Mouse (Mus musculus): ENCODE measurements around the gene Defb22. TPM values are rescaled to one million over a fixed set of nuclear protein-coding genes. Genes with fewer than 3 reads are reported as not detected.

Defb22 gene
- total RNA-seq, 1 experiment: not detected

DNA sequence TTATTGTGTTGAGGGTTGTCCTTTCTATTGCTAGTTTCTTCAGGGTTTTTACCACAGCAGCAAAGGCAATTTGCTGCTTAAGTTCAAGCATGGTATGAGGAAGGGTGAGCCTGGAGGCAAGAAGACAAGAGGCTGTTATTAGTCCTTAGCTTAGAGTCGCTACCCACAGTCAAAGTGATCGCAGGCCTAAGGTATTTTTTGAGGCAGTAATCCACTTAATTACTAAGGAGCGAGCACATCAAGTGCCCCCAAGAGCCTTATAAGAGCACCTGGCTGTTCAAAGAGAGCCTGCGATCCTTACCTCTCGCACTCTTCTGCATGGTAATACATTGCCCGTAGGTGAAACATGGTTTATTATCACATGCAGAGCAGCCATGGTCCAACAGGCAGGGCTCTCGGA is 8.2 kb downstream of the Defb22 start:
- Histone ChIP-seq H3K27ac (ENCODE audit: insufficient read depth, low read depth, low read length, poor library complexity, severe bottlenecking) (no peak overlapping the region), H3K4me1 (ENCODE audit: control insufficient read depth in 2 of 2, insufficient read depth in 2 of 2, low read length in 2 of 2, poor library complexity in 1 of 2) (no peaks in the 10 kb centered on the region), H3K9me3 (ENCODE audit: control insufficient read depth, insufficient read depth, low read depth, low read length) (no peaks in the 10 kb centered on the region), H3K36me3 (ENCODE audit: control insufficient read depth, insufficient read depth, low read length, poor library complexity, severe bottlenecking) (no peaks in the 10 kb centered on the region), H3K9ac (ENCODE audit: insufficient read depth, low read depth, low read length, poor library complexity, severe bottlenecking) (no peak overlapping the region), H3K4me3 (ENCODE audit: insufficient read depth in 1 of 2, low read depth in 1 of 2, low read length in 2 of 2, poor library complexity in 1 of 2, severe bottlenecking in 1 of 2) (no peak overlapping the region)
- TF ChIP-seq ZC3H11A (IDR thresholded peaks at IDR 0.05; ENCODE audit: borderline replicate concordance, low read depth, low read length): no peak
- TF ChIP-seq CHD2 (IDR thresholded peaks at IDR 0.05; ENCODE audit: low read depth, low read length): no peak
- no peak for TF ChIP-seq HCFC1 (IDR thresholded peaks at IDR 0.05; ENCODE audit: borderline replicate concordance, insufficient read depth, low read length)
- no peak for TF ChIP-seq ZNF384 (IDR thresholded peaks at IDR 0.05; ENCODE audit: low read depth, low read length)
- TF ChIP-seq MAFK (IDR thresholded peaks at IDR 0.05; ENCODE audit: insufficient read depth, low read depth, low read length): no peak
- DNase-seq (ENCODE audit: low read depth, low spot score): no peak
- in situ Hi-C loops (cut with MboI; ENCODE audit: low sequenced_read_pairs in 2 of 2, unreplicated experiment in 2 of 2): no loop called here

DNA sequence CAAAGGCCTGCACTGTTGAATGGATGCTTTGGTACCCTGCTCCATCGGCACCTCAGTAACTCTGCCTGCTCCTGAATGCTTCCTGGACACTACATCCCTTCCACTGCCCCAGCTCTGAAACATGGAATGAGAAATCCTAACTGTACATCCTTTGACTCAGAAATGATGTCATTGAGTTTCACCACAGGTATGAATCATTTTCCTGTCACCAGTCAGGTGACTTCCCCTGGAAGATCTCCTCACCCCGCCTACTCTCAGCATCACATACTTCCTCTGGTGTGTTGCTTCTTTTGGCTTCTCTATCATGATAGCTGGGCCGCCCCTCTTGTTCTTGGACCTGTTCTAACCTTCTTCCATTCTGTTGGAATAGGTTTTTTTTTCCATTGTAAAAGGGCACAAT is 9.1 kb downstream of the Defb22 start:
- H3K4me3 ChIP-seq (ENCODE audit: insufficient read depth in 1 of 2, low read depth in 1 of 2, low read length in 2 of 2, poor library complexity in 1 of 2, severe bottlenecking in 1 of 2): no peak overlapping the region
- TF ChIP-seq ZNF384 (IDR thresholded peaks at IDR 0.05; ENCODE audit: low read depth, low read length) (no peak), CHD2 (IDR thresholded peaks at IDR 0.05; ENCODE audit: low read depth, low read length) (no peak), HCFC1 (IDR thresholded peaks at IDR 0.05; ENCODE audit: borderline replicate concordance, insufficient read depth, low read length) (no peak), MAFK (IDR thresholded peaks at IDR 0.05; ENCODE audit: insufficient read depth, low read depth, low read length) (no peak)
- in situ Hi-C loops (cut with MboI; ENCODE audit: low sequenced_read_pairs in 2 of 2, unreplicated experiment in 2 of 2): no loop called here
- DNase-seq (ENCODE audit: low read depth, low spot score): no peak
- no peaks in the 10 kb centered on the region for H3K9me3 ChIP-seq (ENCODE audit: control insufficient read depth, insufficient read depth, low read depth, low read length)
- no peak overlapping the region for H3K27ac ChIP-seq (ENCODE audit: insufficient read depth, low read depth, low read length, poor library complexity, severe bottlenecking)
- H3K36me3 ChIP-seq (ENCODE audit: control insufficient read depth, insufficient read depth, low read length, poor library complexity, severe bottlenecking): no peaks in the 10 kb centered on the region
- no peaks in the 10 kb centered on the region for H3K4me1 ChIP-seq (ENCODE audit: control insufficient read depth in 2 of 2, insufficient read depth in 2 of 2, low read length in 2 of 2, poor library complexity in 1 of 2)
- H3K9ac ChIP-seq (ENCODE audit: insufficient read depth, low read depth, low read length, poor library complexity, severe bottlenecking): no peak overlapping the region

DNA sequence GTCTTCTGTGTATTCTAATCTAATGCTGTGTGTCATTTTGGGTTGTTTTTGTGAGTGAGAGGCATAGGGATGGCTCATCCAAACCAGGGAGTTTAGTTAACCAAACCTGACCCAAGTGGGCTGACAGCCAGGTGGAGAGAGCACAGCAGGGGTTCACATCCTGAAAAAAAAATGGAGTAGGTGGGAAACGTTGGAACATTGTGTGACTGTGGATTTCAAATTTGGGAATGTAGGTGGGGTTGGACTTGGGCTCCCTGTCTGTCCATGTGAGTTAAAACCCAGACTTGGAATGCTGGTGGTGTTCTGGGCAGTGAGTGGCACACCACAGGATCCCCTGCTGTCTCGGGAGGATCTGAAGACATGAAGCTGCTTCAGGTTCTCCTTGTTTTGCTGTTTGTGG is 13.2 kb downstream of the Defb22 start, which contains the start of gene Defb20:
TSS of gene Defb20 (plus strand) at position 301 of the 400 bp plus-strand sequence.
- Histone ChIP-seq H3K36me3 (ENCODE audit: control insufficient read depth, insufficient read depth, low read length, poor library complexity, severe bottlenecking) (no peaks in the 10 kb centered on the region), H3K4me3 (ENCODE audit: insufficient read depth in 1 of 2, low read depth in 1 of 2, low read length in 2 of 2, poor library complexity in 1 of 2, severe bottlenecking in 1 of 2) (no peak within 1 kb of the TSS), H3K27ac (ENCODE audit: insufficient read depth, low read depth, low read length, poor library complexity, severe bottlenecking) (no peak within 1 kb of the TSS), H3K4me1 (ENCODE audit: control insufficient read depth in 2 of 2, insufficient read depth in 2 of 2, low read length in 2 of 2, poor library complexity in 1 of 2) (no peaks in the 10 kb centered on the region), H3K9ac (ENCODE audit: insufficient read depth, low read depth, low read length, poor library complexity, severe bottlenecking) (no peak within 1 kb of the TSS), H3K9me3 (ENCODE audit: control insufficient read depth, insufficient read depth, low read depth, low read length) (no peaks in the 10 kb centered on the region)
- no peak for DNase-seq (ENCODE audit: low read depth, low spot score)
- in situ Hi-C loops (cut with MboI; ENCODE audit: low sequenced_read_pairs in 2 of 2, unreplicated experiment in 2 of 2): no loop called here
- no peak for TF ChIP-seq HCFC1 (IDR thresholded peaks at IDR 0.05; ENCODE audit: borderline replicate concordance, insufficient read depth, low read length)
- no peak for TF ChIP-seq MAFK (IDR thresholded peaks at IDR 0.05; ENCODE audit: insufficient read depth, low read depth, low read length)
- no peak for TF ChIP-seq CHD2 (IDR thresholded peaks at IDR 0.05; ENCODE audit: low read depth, low read length)
- no peak for TF ChIP-seq ZNF384 (IDR thresholded peaks at IDR 0.05; ENCODE audit: low read depth, low read length)
- TF ChIP-seq ZC3H11A (IDR thresholded peaks at IDR 0.05; ENCODE audit: borderline replicate concordance, low read depth, low read length): no peak

DNA sequence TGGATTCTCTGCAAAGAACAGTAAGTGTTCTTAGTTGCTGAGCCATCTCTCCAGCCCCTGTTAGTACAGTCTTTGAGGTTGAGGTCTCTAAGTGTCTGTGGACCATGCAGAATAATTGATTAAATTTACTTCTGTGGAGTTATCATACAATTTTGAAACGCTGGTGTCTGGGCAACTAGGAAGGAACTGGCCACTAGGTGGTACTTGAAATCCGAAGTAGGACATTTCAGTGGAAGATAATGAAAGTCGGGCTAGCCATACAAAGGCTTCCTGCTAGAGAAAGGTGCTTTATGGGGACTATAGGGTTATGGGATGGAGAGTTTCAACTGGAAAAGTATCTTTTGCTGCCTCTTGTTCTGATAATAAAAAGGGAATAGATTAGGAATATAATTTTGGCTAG is 17.5 kb downstream of the Defb22 start:
- Histone ChIP-seq H3K9ac (ENCODE audit: insufficient read depth, low read depth, low read length, poor library complexity, severe bottlenecking) (no peak overlapping the region), H3K36me3 (ENCODE audit: control insufficient read depth, insufficient read depth, low read length, poor library complexity, severe bottlenecking) (no peaks in the 10 kb centered on the region), H3K4me3 (ENCODE audit: insufficient read depth in 1 of 2, low read depth in 1 of 2, low read length in 2 of 2, poor library complexity in 1 of 2, severe bottlenecking in 1 of 2) (no peak overlapping the region), H3K27ac (ENCODE audit: insufficient read depth, low read depth, low read length, poor library complexity, severe bottlenecking) (no peak overlapping the region), H3K4me1 (ENCODE audit: control insufficient read depth in 2 of 2, insufficient read depth in 2 of 2, low read length in 2 of 2, poor library complexity in 1 of 2) (no peaks in the 10 kb centered on the region; a peak in 1 of 4 replicates), H3K9me3 (ENCODE audit: control insufficient read depth, insufficient read depth, low read depth, low read length) (no peaks in the 10 kb centered on the region)
- TF ChIP-seq MAFK (IDR thresholded peaks at IDR 0.05; ENCODE audit: insufficient read depth, low read depth, low read length): no peak
- TF ChIP-seq ZNF384 (IDR thresholded peaks at IDR 0.05; ENCODE audit: low read depth, low read length): no peak
- no peak for TF ChIP-seq HCFC1 (IDR thresholded peaks at IDR 0.05; ENCODE audit: borderline replicate concordance, insufficient read depth, low read length)
- no peak for DNase-seq (ENCODE audit: low read depth, low spot score)
- in situ Hi-C loops (cut with MboI; ENCODE audit: low sequenced_read_pairs in 2 of 2, unreplicated experiment in 2 of 2): no loop called here

DNA sequence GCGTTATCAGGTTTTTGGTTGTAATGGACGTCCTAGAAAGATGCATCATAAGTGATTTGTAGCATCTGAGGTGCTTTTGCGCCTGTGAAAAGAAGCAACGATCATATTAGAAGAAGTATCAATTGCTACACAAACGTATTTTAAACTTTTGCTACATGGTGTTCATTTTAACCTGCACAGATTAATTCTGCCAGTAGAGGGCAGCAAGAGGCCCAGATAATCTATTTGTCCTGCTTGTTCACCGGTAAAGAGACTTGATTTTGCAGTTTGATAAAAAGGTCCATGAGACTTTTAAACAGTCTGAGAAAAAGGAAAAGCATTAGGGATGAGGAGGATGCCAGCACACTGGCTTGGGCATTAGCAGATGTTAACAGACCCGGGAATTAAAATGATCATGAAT is 19.0 kb downstream of the Defb22 start:
- peak; percentile 48 for DNase-seq (ENCODE audit: low read depth, low spot score)
- no peak overlapping the region for H3K4me3 ChIP-seq (ENCODE audit: insufficient read depth in 1 of 2, low read depth in 1 of 2, low read length in 2 of 2, poor library complexity in 1 of 2, severe bottlenecking in 1 of 2)
- no peaks in the 10 kb centered on the region for H3K36me3 ChIP-seq (ENCODE audit: control insufficient read depth, insufficient read depth, low read length, poor library complexity, severe bottlenecking)
- H3K27ac ChIP-seq (ENCODE audit: insufficient read depth, low read depth, low read length, poor library complexity, severe bottlenecking): no peak overlapping the region
- no peak overlapping the region for H3K9ac ChIP-seq (ENCODE audit: insufficient read depth, low read depth, low read length, poor library complexity, severe bottlenecking)
- TF ChIP-seq ZC3H11A (IDR thresholded peaks at IDR 0.05; ENCODE audit: borderline replicate concordance, low read depth, low read length): no peak
- no peak for TF ChIP-seq HCFC1 (IDR thresholded peaks at IDR 0.05; ENCODE audit: borderline replicate concordance, insufficient read depth, low read length)
- no peak for TF ChIP-seq MAFK (IDR thresholded peaks at IDR 0.05; ENCODE audit: insufficient read depth, low read depth, low read length)
- no peak for TF ChIP-seq CHD2 (IDR thresholded peaks at IDR 0.05; ENCODE audit: low read depth, low read length)
- TF ChIP-seq ZNF384 (IDR thresholded peaks at IDR 0.05; ENCODE audit: low read depth, low read length): no peak
- no peaks in the 10 kb centered on the region; a peak in 1 of 4 replicates for H3K4me1 ChIP-seq (ENCODE audit: control insufficient read depth in 2 of 2, insufficient read depth in 2 of 2, low read length in 2 of 2, poor library complexity in 1 of 2)
- H3K9me3 ChIP-seq (ENCODE audit: control insufficient read depth, insufficient read depth, low read depth, low read length): no peaks in the 10 kb centered on the region
- in situ Hi-C loops (cut with MboI; ENCODE audit: low sequenced_read_pairs in 2 of 2, unreplicated experiment in 2 of 2): no loop called here

Measured in ES-E14 (cell line).